Mouse (Mus musculus) liver, adult 2 months (tissue): ENCODE data around the gene Csrp2. TPM values are rescaled to one million over a fixed set of nuclear protein-coding genes. Genes with fewer than 3 reads are reported as not detected.
A peak's percentile ranks its signal among the peaks of the same experiment; 100 is the strongest.

Experiments
- DNase-seq: peaks from one replicate; pipeline ENCODE4 v3.0.0-alpha.2; 2011; ENCODE audit warnings: low read depth, low spot score; ENCODE audit errors: extremely low read depth
- H3K27ac ChIP-seq: fragments of 200-500 bp; replicated peaks from 2 replicates; pipeline ENCODE4 v1.5.1; 2012; ENCODE audit warnings: low read depth, mild to moderate bottlenecking, control low read depth, inconsistent platforms, low read length; ENCODE audit not compliant: insufficient read depth
- H3K27me3 ChIP-seq: fragments of 200-500 bp; 2 replicates; pipeline ENCODE4 v1.6.1; 2012; ENCODE audit warnings: mild to moderate bottlenecking, moderate library complexity, low read length, inconsistent platforms; ENCODE audit not compliant: control insufficient read depth, insufficient read depth
- H3K36me3 ChIP-seq: fragments of 200-500 bp; 2 replicates; pipeline ENCODE4 v1.6.1; 2012; ENCODE audit warnings: low read length, inconsistent platforms; ENCODE audit not compliant: control insufficient read depth, insufficient read depth
- H3K4me1 ChIP-seq: fragments of 200-500 bp; 2 replicates; pipeline ENCODE4 v1.6.1; 2011; ENCODE audit warnings: low read length; ENCODE audit not compliant: control insufficient read depth, insufficient read depth
- H3K4me3 ChIP-seq: fragments of 200-500 bp; 2 replicates; pipeline ENCODE4 v1.5.1; 2011; ENCODE audit warnings: low read depth, mild to moderate bottlenecking, control low read depth, low read length, moderate library complexity; ENCODE audit not compliant: insufficient read depth
- H3K79me2 ChIP-seq: fragments of 200-500 bp; 2 replicates; pipeline ENCODE4 v1.6.1; 2012; ENCODE audit warnings: inconsistent platforms, mild to moderate bottlenecking, low read length, moderate library complexity; ENCODE audit not compliant: control insufficient read depth, insufficient read depth
- H3K9ac ChIP-seq: fragments of 200-500 bp; 2 replicates; pipeline ENCODE4 v1.6.1; 2012; ENCODE audit warnings: low read depth, mild to moderate bottlenecking, control low read depth, inconsistent platforms, low read length
- CTCF ChIP-seq: fragments of 200-500 bp; IDR thresholded peaks from 2 replicates; pipeline ENCODE4 v1.5.1; 2011; ENCODE audit warnings: low read depth, low read length, control low read depth
- POLR2A ChIP-seq: fragments of 200-500 bp; IDR thresholded peaks from 2 replicates; pipeline ENCODE4 v1.6.1; 2011; ENCODE audit warnings: low read length, control low read depth; ENCODE audit not compliant: insufficient read depth; ENCODE audit errors: extremely low read depth
- WGBS: fragments of 180-500 bp; shearing (Covaris S2); methylation state at CpG from one replicate; pipeline ENCODE4 v1.1.7; 2018; 5-methylcytosine and 5-hydroxymethylcytosine counted together
- polyA plus RNA-seq: library from polyadenylated mRNA; depleted of rRNA; stranded (reverse); fragments of >200 nt; gene quantifications from 2 replicates; pipeline ENCODE4 v1.2.3, GENCODE M21; 2012; rRNA removed
- total RNA-seq: library from RNA; depleted of rRNA; stranded (reverse); fragments of >200 nt; gene quantifications from 2 replicates; pipeline ENCODE4 v1.2.3, GENCODE M21; 2014; rRNA removed

Csrp2 gene
- 73.6 and 76.8 TPM in 2 replicates for total RNA-seq
- 26.0 and 30.1 TPM in 2 replicates for polyA plus RNA-seq

GRCm38 (mm10) chr10:110919531-110920343 lies at the start of gene Csrp2:
Csrp2 (plus strand) TSS chr10:110919789.
- no peaks in the 10 kb centered on the region for H3K27me3 ChIP-seq
- H3K4me1 ChIP-seq, result peaks cover 20% of the 10 kb centered on the region
- DNase-seq, result peak; percentile 80
- H3K9ac ChIP-seq, result peak within 1 kb of the TSS; percentile 78
- peak within 1 kb of the TSS; percentile 68 for H3K4me3 ChIP-seq
- H3K79me2 ChIP-seq, result peaks cover 19% of the 10 kb centered on the region; the same call in 1 of the 2 replicates
- peak within 1 kb of the TSS; percentile 69 for H3K27ac ChIP-seq
- no peak for TF ChIP-seq CTCF
- TF ChIP-seq POLR2A, result peak; percentile 97
- no peaks in the 10 kb centered on the region for H3K36me3 ChIP-seq
- under 1% methylated on average over 67 of the region's 67 CpGs for WGBS

GRCm38 (mm10) chr10:110874853-110875252 lies 44.7 kb upstream of the Csrp2 start:
- H3K4me3 ChIP-seq, result no peak overlapping the region
- H3K4me1 ChIP-seq, result peaks cover 3% of the 10 kb centered on the region; the same call in 1 of the 2 replicates
- no peak for DNase-seq
- H3K36me3 ChIP-seq, result no peaks in the 10 kb centered on the region
- H3K9ac ChIP-seq, result no peak overlapping the region
- no peak overlapping the region for H3K27ac ChIP-seq
- H3K79me2 ChIP-seq, result no peaks in the 10 kb centered on the region
- no peak for TF ChIP-seq POLR2A
- TF ChIP-seq CTCF, result no peak
- H3K27me3 ChIP-seq, result no peaks in the 10 kb centered on the region
- 79% methylated on average over 8 of the region's 8 CpGs for WGBS

GRCm38 (mm10) chr10:110876956-110877355 lies 42.6 kb upstream of the Csrp2 start:
- no peaks in the 10 kb centered on the region for H3K27me3 ChIP-seq
- WGBS, result 89% methylated on average over 3 of the region's 3 CpGs

GRCm38 (mm10) chr10:110877851-110878250 lies 41.7 kb upstream of the Csrp2 start:
- H3K27ac ChIP-seq, result no peak overlapping the region
- no peaks in the 10 kb centered on the region for H3K36me3 ChIP-seq
- 43% methylated on average over 8 of the region's 8 CpGs for WGBS
- H3K9ac ChIP-seq, result no peak overlapping the region
- no peak overlapping the region for H3K4me3 ChIP-seq
- H3K27me3 ChIP-seq, result no peaks in the 10 kb centered on the region
- TF ChIP-seq CTCF (no peak), POLR2A (no peak)
- peaks cover 3% of the 10 kb centered on the region; the same call in 1 of the 2 replicates for H3K4me1 ChIP-seq
- no peak for DNase-seq
- no peaks in the 10 kb centered on the region for H3K79me2 ChIP-seq

More at GRCm38 (mm10) chr10:110876956-110877355, 42.6 kb upstream of the Csrp2 start:
- Histone ChIP-seq H3K36me3 (no peaks in the 10 kb centered on the region), H3K27ac (no peak overlapping the region), H3K9ac (no peak overlapping the region), H3K4me3 (no peak overlapping the region), H3K79me2 (no peaks in the 10 kb centered on the region), H3K4me1 (peaks cover 3% of the 10 kb centered on the region; the same call in 1 of the 2 replicates)
- TF ChIP-seq POLR2A (no peak), CTCF (no peak)
- DNase-seq, result no peak

GRCm38 (mm10) chr10:110878641-110879040 lies 40.9 kb upstream of the Csrp2 start:
- TF ChIP-seq POLR2A, result no peak
- Histone ChIP-seq H3K4me3 (no peak overlapping the region), H3K27ac (no peak overlapping the region), H3K4me1 (peaks cover 3% of the 10 kb centered on the region; the same call in 1 of the 2 replicates), H3K79me2 (no peaks in the 10 kb centered on the region), H3K27me3 (no peaks in the 10 kb centered on the region), H3K9ac (no peak overlapping the region), H3K36me3 (no peaks in the 10 kb centered on the region)
- DNase-seq, result no peak
- WGBS, result 56% methylated on average over 5 of the region's 5 CpGs

GRCm38 (mm10) chr10:110879426-110880066 lies 40.0 kb upstream of the Csrp2 start:
- Histone ChIP-seq H3K27ac (no peak overlapping the region), H3K36me3 (no peaks in the 10 kb centered on the region), H3K4me1 (peaks cover 3% of the 10 kb centered on the region; the same call in 1 of the 2 replicates), H3K79me2 (no peaks in the 10 kb centered on the region), H3K4me3 (no peak overlapping the region), H3K27me3 (no peaks in the 10 kb centered on the region), H3K9ac (no peak overlapping the region)
- TF ChIP-seq POLR2A, result no peak
- TF ChIP-seq CTCF, result no peak
- no peak for DNase-seq
- 43% methylated on average over 7 of the region's 7 CpGs for WGBS
